Comparison of ENCODE assay signal across 18 mouse cellular contexts in the genomic region with DNA sequence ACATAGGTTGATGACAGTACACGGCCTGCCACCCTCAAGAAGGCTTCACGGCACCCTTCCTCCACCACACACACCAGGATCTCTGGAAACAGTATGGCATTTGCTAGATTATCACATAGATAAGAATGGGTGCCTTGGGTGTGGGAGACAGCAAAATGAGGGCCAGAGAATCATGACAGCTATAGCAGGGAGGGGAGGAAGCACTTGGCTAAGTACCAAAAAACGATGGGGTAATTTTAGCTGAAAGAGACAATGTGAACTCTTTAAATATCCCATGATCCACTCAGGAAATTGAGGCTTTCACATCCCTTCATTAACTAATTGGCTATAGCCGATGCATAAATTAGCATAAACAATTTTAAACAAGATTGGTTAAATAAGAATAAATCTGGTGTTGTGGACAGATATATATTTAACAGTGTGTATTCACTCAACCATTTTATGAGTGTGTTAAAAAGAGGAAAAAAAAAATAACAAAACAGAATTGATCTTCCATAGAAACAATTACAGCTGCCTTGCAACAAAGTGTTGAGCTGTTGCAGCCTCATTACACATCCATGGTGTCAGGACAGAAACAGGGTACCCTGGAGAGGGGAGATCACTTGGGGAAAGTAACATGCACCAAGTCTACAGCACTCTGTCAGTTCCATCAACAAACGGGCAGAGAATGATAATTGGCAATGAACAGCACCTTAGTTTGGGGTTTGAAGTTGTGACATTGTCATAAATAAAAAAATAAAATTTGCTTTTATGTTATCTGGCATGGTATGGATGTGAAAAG.
"Had no signal": no experiment of that assay in that cellular context is flagged by ENCODE, and none has a peak within 500 bp of the region (broad histone marks: within the 10 kb centered on the region; RNA-seq: fewer than 3 reads in every experiment).

No protein-coding gene starts in this region.

- H3K36me3 ChIP-seq: liver, embryonic 13.5 days; midbrain, embryonic 10.5 days; midbrain, embryonic 13.5 days; neural tube, embryonic 12.5 days; neural tube, embryonic 15.5 days; stomach, embryonic 15.5 days had no signal

- H3K4me2 ChIP-seq: liver, embryonic 13.5 days; lung, embryonic 14.5 days; midbrain, embryonic 13.5 days; neural tube, embryonic 12.5 days; neural tube, embryonic 15.5 days; stomach, embryonic 15.5 days had no signal

- H3K4me1 ChIP-seq: midbrain, embryonic 10.5 days; midbrain, embryonic 13.5 days; neural tube, embryonic 12.5 days; stomach, embryonic 15.5 days had no signal

- H3K9ac ChIP-seq: liver, embryonic 13.5 days; lung, embryonic 14.5 days; midbrain, embryonic 13.5 days; neural tube, embryonic 12.5 days; neural tube, embryonic 15.5 days; stomach, embryonic 15.5 days had no signal

- H3K4me3 ChIP-seq: layer of hippocampus, adult 2 months; liver, embryonic 13.5 days; midbrain, embryonic 10.5 days; midbrain, embryonic 13.5 days; neural tube, embryonic 12.5 days; neural tube, embryonic 15.5 days; stomach, embryonic 15.5 days had no signal

- ATAC-seq: lung, postnatal 0 days; midbrain, embryonic 13.5 days had no signal

- H3K27me3 ChIP-seq: liver, embryonic 13.5 days; midbrain, embryonic 13.5 days; neural tube, embryonic 12.5 days; neural tube, embryonic 15.5 days; stomach, embryonic 15.5 days had no signal

- DNase-seq: kidney, adult 18-20 months; kidney, postnatal 25 days; layer of hippocampus, adult 9-11 months; liver, embryonic 13.5 days; lung, embryonic 14.5 days; retina, postnatal 1 day; right cerebral cortex, postnatal 25 days; spleen, adult 18-20 months; thymus, postnatal 25 days had no signal

- H3K9me3 ChIP-seq: liver, embryonic 13.5 days; midbrain, embryonic 10.5 days; midbrain, embryonic 13.5 days; neural tube, embryonic 12.5 days; neural tube, embryonic 15.5 days; stomach, embryonic 15.5 days had no signal

- H3K27ac ChIP-seq: kidney, postnatal 0 days; layer of hippocampus, adult 2 months; liver, embryonic 13.5 days; macrophage; midbrain, embryonic 10.5 days; midbrain, embryonic 13.5 days; neural tube, embryonic 12.5 days; neural tube, embryonic 15.5 days; stomach, embryonic 15.5 days had no signal
